Mouse (Mus musculus) forebrain, embryonic 11.5 days (tissue): ENCODE results near the gene Rnh1. TPM values are rescaled to one million over a fixed set of nuclear protein-coding genes. Genes with fewer than 3 reads are reported as not detected.

Experiments
- ATAC-seq: fragments of 200-750 bp; cut with Nextera tagmentation; replicated peaks from 2 replicates; pipeline ENCODE4 v1.8.0; 2017; ENCODE audit warnings: moderate TSS enrichment; ENCODE audit not compliant: low FRiP score
- DNase-seq: peaks from one replicate; pipeline ENCODE4 v3.0.0-alpha.2; 2017; ENCODE audit warnings: low spot score
- H3K27ac ChIP-seq: fragments of 300-500 bp; sonication (generic); 2 replicates; pipeline ENCODE4 v1.5.1; 2014; ENCODE audit warnings: low read depth, low read length
- H3K27me3 ChIP-seq: fragments of 300-500 bp; sonication (generic); 2 replicates; pipeline ENCODE4 v1.6.1; 2014; ENCODE audit warnings: mild to moderate bottlenecking, low read length, mixed read lengths; ENCODE audit not compliant: control insufficient read depth, insufficient read depth
- H3K36me3 ChIP-seq: fragments of 300-500 bp; sonication (generic); 2 replicates; pipeline ENCODE4 v1.6.1; 2014; ENCODE audit warnings: mild to moderate bottlenecking, low read length, moderate library complexity, mixed read lengths; ENCODE audit not compliant: control insufficient read depth, insufficient read depth
- H3K4me1 ChIP-seq: fragments of 300-500 bp; sonication (generic); replicated peaks from 2 replicates; pipeline ENCODE4 v1.6.1; 2014; ENCODE audit warnings: low read length, mixed read lengths; ENCODE audit not compliant: control insufficient read depth, insufficient read depth
- H3K4me2 ChIP-seq: fragments of 300-500 bp; sonication (generic); 2 replicates; pipeline ENCODE4 v1.6.1; 2014; ENCODE audit warnings: low read depth, mild to moderate bottlenecking, low read length, moderate library complexity, mixed read lengths; ENCODE audit not compliant: severe bottlenecking
- H3K4me3 ChIP-seq: fragments of 300-500 bp; sonication (generic); 2 replicates; pipeline ENCODE4 v1.5.1; 2014; ENCODE audit warnings: low read depth, low read length
- H3K9ac ChIP-seq: fragments of 300-500 bp; sonication (generic); 2 replicates; pipeline ENCODE4 v1.6.1; 2014; ENCODE audit warnings: low read length
- H3K9me3 ChIP-seq: fragments of 300-500 bp; sonication (generic); 2 replicates; pipeline ENCODE4 v1.6.1; 2016; ENCODE audit warnings: low read length, mixed read lengths; ENCODE audit not compliant: control insufficient read depth
- WGBS: fragments of 180-500 bp; shearing (Covaris S2); extraction: QIAGEN DNeasy Blood & Tissue Kit; methylation state at CpG from one replicate; pipeline ENCODE4 v1.1.7; 2014; 5-methylcytosine and 5-hydroxymethylcytosine counted together
- polyA plus RNA-seq: library from polyadenylated mRNA; unstranded; fragments of >200 nt; fragmentation: Nextera tagmentation; extraction: Ambion mirVana; gene quantifications from 2 replicates; pipeline ENCODE4 v1.2.1, GENCODE M21; 2014

Gene Rnh1
- polyA plus RNA-seq, 1 experiment from 2014 or later, result 56.7 TPM

DNA sequence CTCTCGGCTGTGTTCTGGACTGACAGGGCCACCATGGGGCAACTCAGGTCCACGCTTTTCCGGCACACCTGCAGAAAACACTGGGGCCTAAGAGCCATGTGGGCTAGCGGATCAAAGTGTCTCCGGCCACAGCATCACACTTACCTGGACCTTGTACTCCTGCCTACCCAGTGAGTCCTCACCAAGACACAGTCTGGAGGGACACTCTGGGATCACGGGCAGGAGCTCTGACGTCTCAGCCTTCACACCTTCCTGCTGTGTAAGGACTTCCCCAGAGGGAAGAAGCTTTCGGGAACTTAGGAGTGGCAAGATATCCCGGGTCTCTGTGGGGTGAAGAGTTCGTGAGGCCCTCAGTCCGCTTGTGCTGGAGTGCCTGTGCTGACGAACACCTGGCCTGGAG is 37.5 kb upstream of the Rnh1 start:
- Histone ChIP-seq H3K4me2 (no peak overlapping the region), H3K36me3 (no peaks in the 10 kb centered on the region), H3K4me3 (no peak overlapping the region), H3K9ac (no peak overlapping the region), H3K27me3 (no peaks in the 10 kb centered on the region), H3K4me1 (peaks cover 8% of the 10 kb centered on the region; the same call in 1 of the 2 replicates), H3K27ac (no peak overlapping the region), H3K9me3 (no peaks in the 10 kb centered on the region)
- 90% methylated on average over 12 of the region's 12 CpGs for WGBS
- DNase-seq (no peak), ATAC-seq (no peak)

DNA sequence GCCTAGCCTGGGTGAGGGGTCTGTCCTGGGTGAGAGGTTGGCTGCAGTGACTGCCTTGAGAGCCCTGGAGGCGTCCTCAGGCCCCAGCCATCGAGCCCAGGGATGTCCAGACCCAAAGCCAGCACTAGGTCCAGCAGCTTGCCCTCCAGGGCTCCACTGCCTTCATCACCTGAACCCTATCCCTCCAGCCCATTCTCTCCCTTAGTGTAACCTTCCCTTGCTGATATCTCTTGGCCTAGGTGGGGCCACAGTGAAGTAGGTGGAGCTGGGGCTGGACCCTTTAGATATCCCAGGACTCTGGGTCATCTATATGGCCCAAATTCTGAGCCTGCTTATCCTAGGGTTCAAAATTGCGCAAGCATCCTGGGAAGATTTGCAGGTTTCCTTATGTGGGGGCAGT is 36.9 kb upstream of the Rnh1 start:
- no peak overlapping the region for H3K27ac ChIP-seq

DNA sequence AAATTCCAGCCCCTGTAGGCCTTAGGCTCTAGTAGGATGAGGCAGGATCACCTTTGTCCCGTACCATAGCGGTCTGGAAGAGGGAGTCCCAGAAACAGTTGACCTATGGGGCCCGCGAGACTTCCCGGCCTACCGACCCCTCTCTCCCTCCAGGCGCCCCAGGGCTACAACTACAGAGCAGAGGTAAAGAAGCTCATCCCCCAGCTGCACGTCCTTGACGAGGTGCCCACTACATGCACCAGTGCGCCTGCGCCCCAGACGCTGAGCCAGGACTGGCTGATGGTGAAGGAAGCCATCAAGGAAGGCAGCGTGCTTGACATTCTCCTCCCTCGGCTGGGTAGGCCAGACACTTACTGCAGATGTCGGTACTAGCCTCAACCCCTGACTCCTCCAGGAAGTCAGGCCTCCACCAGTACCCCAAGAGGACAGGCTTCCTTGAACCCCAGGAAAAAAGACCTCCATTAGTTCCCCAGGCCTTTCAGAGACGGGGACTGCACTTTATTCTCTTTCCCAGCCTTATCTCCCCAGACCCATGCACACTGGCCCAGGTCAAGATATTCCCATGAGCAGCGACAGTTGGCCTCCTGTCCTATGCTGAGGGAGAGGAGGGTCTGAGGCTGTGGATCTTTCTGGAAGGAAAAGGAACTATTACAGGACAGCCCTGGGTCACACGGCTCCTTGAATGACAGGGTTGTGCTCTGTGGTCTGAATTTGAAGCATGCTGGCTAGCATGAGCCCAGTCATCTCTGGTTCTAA is 33.7 kb upstream of the Rnh1 start:
- Histone ChIP-seq H3K4me1 (no peaks in the 10 kb centered on the region), H3K4me2 (no peak overlapping the region), H3K4me3 (no peak overlapping the region), H3K9ac (no peak overlapping the region), H3K27me3 (no peaks in the 10 kb centered on the region), H3K36me3 (no peaks in the 10 kb centered on the region), H3K27ac (no peak overlapping the region), H3K9me3 (no peaks in the 10 kb centered on the region)
- 91% methylated on average over 18 of the region's 18 CpGs for WGBS
- no peak for ATAC-seq
- no peak for DNase-seq

More for the DNA sequence above, 36.9 kb upstream of the Rnh1 start:
- Histone ChIP-seq H3K9me3 (no peaks in the 10 kb centered on the region), H3K4me3 (no peak overlapping the region), H3K4me1 (peaks cover 4% of the 10 kb centered on the region; the same call in 1 of the 2 replicates), H3K36me3 (no peaks in the 10 kb centered on the region), H3K27me3 (no peaks in the 10 kb centered on the region), H3K4me2 (no peak overlapping the region), H3K9ac (no peak overlapping the region)
- WGBS, result 73% methylated on average over 3 of the region's 3 CpGs
- no peak for DNase-seq
- no peak for ATAC-seq

DNA sequence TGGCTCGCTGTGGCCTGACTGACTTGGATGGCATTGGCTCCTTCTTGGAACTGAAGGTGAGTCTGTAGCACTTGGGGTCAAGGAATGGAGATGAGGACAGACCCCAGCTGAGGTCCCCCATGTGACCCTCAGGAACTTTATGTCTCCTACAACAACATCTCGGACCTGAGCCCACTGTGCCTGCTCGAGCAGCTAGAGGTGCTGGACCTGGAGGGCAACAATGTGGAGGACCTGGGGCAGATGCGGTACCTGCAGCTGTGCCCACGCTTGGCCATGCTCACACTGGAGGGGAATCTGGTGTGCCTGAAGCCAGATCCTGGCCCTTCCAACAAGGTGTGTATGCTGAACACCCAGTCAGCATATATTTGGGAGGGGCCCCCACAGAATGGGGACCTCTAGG is 32.8 kb upstream of the Rnh1 start:
- Histone ChIP-seq H3K4me1 (no peaks in the 10 kb centered on the region), H3K36me3 (no peaks in the 10 kb centered on the region), H3K9me3 (no peaks in the 10 kb centered on the region), H3K27ac (no peak overlapping the region), H3K27me3 (no peaks in the 10 kb centered on the region), H3K9ac (no peak overlapping the region), H3K4me2 (no peak overlapping the region), H3K4me3 (no peak overlapping the region)
- 85% methylated on average over 5 of the region's 5 CpGs for WGBS
- ATAC-seq, result no peak
- DNase-seq, result no peak

DNA sequence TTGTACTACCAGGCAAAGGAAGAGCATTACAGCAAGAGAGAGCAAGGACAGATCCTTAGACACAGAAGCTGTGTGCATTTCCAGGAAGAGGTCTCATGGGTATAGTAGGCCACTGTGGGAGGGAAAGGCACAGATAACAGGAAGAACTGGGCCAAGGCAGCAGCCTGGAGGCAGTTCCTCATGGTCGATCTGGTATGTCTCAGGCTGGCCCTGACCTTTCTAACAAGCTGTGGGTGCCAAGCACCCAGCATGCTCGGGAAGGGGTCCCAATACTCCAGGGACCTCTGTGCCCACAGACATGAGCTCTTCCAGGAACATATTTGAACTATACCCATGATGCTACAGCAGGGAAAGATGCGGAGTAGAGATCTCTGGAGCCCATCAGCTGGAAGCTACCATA is 31.9 kb upstream of the Rnh1 start:
- H3K4me2 ChIP-seq, result no peak overlapping the region
- H3K9me3 ChIP-seq, result no peaks in the 10 kb centered on the region
- DNase-seq, result no peak
- H3K4me1 ChIP-seq, result no peaks in the 10 kb centered on the region
- H3K27ac ChIP-seq, result no peak overlapping the region
- H3K27me3 ChIP-seq, result no peaks in the 10 kb centered on the region
- no peak overlapping the region for H3K4me3 ChIP-seq
- WGBS, result 81% methylated on average over 3 of the region's 3 CpGs
- ATAC-seq, result no peak
- no peak overlapping the region for H3K9ac ChIP-seq
- H3K36me3 ChIP-seq, result no peaks in the 10 kb centered on the region

DNA sequence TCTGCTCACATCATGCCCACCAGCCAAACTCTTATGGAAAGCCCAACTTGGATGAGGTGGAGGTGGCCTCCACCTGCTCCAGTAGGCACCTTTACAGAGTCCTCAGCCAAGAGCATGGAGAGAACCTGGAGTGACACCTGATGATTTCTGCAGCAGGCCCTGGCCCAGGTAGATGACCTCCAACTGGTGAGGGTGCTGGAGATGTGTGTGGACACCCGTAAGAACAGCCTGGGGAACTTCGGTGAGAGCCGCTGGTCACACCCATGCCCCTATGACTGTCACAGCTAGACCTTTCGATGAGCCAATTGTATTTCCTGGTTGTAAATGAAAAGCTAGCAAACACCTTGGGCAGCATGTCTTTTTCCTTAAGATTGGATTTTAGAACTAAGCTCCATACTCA is 25.5 kb upstream of the Rnh1 start:
- 94% methylated on average over 4 of the region's 4 CpGs for WGBS

DNA sequence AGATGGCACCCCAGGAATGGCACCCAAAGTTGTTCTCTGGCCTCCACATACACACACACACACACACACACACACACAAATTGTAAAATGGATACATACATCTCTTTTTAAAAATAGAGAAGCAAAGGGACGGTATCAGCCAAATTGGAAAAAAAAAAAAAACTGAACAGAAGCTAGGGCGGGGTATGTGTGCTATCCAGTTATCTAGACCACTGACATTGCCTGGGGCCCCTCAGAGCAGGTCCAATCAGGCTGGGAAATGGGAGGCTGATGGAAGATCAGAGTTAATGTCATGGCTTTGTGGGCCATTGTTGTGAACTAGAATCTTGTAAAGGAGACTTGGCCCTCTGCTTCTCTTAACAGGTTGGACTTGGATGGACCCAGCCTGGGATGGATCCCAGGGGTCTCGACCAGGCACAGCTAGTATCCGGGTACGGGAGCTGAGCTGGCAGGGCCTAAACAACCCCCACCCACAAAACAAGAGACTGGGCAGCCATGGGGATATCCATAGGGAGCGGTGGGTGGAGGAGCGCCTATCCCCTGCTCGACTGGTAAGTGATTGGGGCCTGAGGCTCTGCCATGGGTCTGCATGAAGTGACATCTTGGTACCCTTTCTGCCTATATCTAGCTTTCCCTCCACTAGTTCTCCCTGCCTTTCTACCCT is 24.1 kb upstream of the Rnh1 start:
- peaks cover 10% of the 10 kb centered on the region for H3K4me1 ChIP-seq
- WGBS, result 89% methylated on average over 8 of the region's 8 CpGs
- H3K4me2 ChIP-seq, result no peak overlapping the region
- no peaks in the 10 kb centered on the region for H3K36me3 ChIP-seq
- H3K4me3 ChIP-seq, result no peak overlapping the region
- no peaks in the 10 kb centered on the region for H3K9me3 ChIP-seq
- DNase-seq, result no peak
- H3K27me3 ChIP-seq, result no peaks in the 10 kb centered on the region
- no peak for ATAC-seq
- no peak overlapping the region for H3K9ac ChIP-seq
- no peak overlapping the region for H3K27ac ChIP-seq

More for the DNA sequence above, 25.5 kb upstream of the Rnh1 start:
- Histone ChIP-seq H3K36me3 (no peaks in the 10 kb centered on the region), H3K4me1 (peaks cover under 1% of the 10 kb centered on the region), H3K9ac (no peak overlapping the region), H3K27me3 (no peaks in the 10 kb centered on the region), H3K9me3 (no peaks in the 10 kb centered on the region), H3K4me2 (no peak overlapping the region), H3K4me3 (no peak overlapping the region), H3K27ac (no peak overlapping the region)
- DNase-seq, result no peak
- ATAC-seq, result no peak

DNA sequence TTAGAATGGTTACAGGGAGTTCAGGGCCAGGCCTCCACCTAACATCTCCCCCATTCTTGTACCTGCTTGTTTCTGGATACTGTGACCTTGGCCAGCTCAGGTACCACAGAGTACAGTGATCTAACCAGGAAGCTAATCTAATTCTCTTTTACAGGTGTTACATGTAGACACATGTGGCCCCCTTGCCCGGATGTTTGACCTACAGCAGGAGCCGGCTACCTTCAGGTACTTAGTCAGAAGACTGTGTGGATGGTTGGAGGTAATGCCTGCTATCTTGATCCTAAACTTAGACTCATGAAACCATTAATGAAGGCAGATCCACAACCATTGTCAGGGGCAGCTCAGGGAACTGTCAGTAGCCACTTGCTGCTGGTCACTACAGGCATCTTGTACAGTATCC is 23.1 kb upstream of the Rnh1 start:
- Histone ChIP-seq H3K4me2 (no peak overlapping the region), H3K4me3 (no peak overlapping the region), H3K9ac (no peak overlapping the region), H3K4me1 (peaks cover 10% of the 10 kb centered on the region), H3K27me3 (no peaks in the 10 kb centered on the region), H3K36me3 (no peaks in the 10 kb centered on the region), H3K9me3 (no peaks in the 10 kb centered on the region), H3K27ac (no peak overlapping the region)
- ATAC-seq (no peak), DNase-seq (no peak)
- 96% methylated on average over 2 of the region's 2 CpGs for WGBS
